Mouse (Mus musculus) splenic B cell, adult 2 months (primary cell): ENCODE measurements at regions not wholly inside any gene's neighbourhood (a gene's known extent, or its start where the extent isn't known, plus 50 kb on each side); places are given as distances from the start of the nearest gene placed in this dataset.
"Not testable (repeated sequence)": the region's sequence is repeated elsewhere in the genome, so short reads cannot be mapped to it uniquely, and the experiment has no call there.

Experiments used
- DNase-seq: peaks from one replicate; pipeline ENCODE4 v3.0.0-alpha.2; 2011; ENCODE audit warnings: low read depth, low spot score
- H3K27me3 ChIP-seq: 2 replicates; pipeline ENCODE4 v1.6.1; 2012; ENCODE audit warnings: mild to moderate bottlenecking, low read length, moderate library complexity, mixed read lengths; ENCODE audit not compliant: control insufficient read depth, poor library complexity, insufficient read depth, severe bottlenecking
- H3K36me3 ChIP-seq: 2 replicates; pipeline ENCODE4 v1.6.1; 2012; ENCODE audit warnings: mild to moderate bottlenecking, low read length, moderate library complexity, mixed read lengths; ENCODE audit not compliant: control insufficient read depth, poor library complexity, insufficient read depth, severe bottlenecking

DNA sequence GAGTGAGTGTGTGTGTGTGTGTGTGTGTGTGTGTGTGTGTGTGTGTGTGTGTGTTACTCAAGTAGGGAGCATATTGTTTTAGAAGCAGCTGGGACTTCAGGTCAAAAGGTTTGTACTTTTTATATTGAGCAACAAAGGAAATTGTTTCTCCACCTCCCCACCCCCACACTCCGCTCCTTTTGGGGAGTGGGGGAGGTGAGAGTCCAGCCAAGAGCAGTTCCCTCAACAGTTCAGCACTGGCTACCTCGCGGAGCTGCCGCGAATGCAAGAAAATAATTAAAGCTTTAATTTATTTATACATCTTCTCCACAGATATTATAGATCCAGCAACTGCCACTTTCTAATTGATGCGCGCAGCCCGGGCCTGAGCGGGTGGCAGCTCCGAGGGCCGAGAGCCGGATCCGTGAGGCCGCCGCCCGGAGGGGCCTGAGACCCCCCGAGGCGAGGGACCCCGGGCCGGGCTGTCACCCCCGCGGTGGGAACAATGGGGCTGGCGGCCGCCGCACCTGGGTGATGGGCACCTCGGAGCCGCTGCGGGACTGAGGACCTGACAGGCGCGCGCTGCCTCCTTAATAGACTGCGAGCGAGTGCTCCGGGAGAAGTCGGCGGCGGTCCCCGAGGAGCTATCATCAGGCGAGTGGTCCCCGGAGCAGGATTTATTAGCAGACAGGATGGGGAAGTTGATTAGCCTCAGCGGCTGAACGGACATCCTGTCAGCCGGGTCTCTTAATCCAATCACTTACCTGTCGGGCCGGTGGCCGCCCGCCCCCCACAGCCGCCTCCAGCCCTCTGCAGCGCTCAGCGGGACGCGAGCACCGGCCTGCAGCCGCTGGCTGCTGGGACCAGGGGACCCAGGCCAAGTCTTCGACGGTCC, 124.4 kb downstream of the Melk start:
- peaks cover 4% of the 10 kb centered on the region for H3K27me3 ChIP-seq
- no peaks in the 10 kb centered on the region for H3K36me3 ChIP-seq
- peak; percentile 25 for DNase-seq

DNA sequence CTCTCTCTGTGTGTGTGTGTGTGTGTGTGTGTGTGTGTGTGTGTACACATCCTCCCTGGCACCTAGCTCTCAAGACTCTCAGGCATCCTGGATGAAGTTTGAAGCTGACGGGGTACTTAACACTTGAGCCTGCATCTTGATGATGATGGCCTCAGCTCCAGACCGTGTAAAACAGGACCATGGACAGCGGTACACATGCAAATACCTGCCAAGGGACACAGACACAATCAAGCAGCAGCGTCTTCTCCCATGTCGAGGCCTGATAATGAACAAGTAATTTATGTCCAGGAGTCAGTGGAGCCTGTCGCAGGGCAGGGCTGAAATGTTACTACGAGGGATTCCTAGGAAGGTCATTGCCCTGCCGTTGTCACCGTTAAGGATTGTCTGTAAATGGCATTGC, 133.9 kb downstream of the Melk start:
- DNase-seq, result peak; percentile 24
- Histone ChIP-seq H3K36me3 (no peaks in the 10 kb centered on the region), H3K27me3 (no peaks in the 10 kb centered on the region)

DNA sequence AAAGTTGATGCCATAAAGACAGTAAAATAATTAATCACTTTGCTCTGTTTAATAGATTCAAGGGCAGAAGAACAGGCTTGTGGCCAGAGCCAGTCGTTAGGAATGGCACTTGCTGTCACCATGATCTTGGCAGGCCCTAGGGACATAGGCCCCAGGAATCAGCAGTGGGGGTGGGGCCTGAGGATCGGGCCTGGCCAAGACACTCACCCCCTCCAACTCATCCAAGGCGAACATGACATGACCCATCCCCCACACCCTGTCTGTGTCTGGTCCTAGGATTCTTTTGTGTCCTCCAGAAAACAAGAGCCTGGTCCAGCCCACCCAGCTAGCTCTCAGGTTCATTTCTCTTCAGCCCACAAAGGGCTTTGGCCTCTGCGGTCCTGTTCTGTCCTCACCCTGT, 144.8 kb downstream of the Melk start:
- no peaks in the 10 kb centered on the region; the same call in 1 of the 2 replicates for H3K36me3 ChIP-seq
- H3K27me3 ChIP-seq, result no peaks in the 10 kb centered on the region
- no peak for DNase-seq

DNA sequence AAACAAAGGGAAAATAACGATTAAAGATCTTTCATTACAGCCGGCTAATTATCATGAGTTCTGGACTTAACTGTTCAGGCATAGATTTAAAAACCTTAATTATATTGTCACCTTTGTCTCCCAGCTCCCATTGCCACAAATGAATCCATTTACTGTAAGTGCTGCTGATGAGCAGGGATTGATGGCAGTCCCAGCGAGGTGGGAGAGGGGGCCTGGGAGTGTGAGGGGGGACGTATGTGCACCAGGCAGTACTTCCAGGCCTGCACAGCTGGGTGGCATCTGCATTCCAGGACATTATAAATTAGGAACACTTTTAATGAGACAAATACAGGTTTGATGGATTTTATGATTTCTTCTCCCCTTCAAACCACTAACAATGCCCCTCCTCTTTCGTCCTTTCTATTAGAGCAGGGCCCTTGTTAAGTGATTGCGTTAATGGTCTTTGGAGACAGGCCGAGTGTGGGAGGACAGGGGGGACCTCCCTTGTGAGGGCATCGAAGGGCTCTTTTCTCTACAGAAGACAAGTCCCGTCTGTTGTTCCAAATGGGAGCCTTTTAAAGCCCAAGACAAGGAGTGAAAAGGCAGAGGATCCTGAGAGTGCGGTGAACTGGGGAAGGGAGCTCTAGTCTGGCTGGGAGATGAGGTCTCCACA, 150.3 kb downstream of the Melk start:
- Histone ChIP-seq H3K36me3 (no peaks in the 10 kb centered on the region; the same call in 1 of the 2 replicates), H3K27me3 (no peaks in the 10 kb centered on the region)
- DNase-seq, result no peak

DNA sequence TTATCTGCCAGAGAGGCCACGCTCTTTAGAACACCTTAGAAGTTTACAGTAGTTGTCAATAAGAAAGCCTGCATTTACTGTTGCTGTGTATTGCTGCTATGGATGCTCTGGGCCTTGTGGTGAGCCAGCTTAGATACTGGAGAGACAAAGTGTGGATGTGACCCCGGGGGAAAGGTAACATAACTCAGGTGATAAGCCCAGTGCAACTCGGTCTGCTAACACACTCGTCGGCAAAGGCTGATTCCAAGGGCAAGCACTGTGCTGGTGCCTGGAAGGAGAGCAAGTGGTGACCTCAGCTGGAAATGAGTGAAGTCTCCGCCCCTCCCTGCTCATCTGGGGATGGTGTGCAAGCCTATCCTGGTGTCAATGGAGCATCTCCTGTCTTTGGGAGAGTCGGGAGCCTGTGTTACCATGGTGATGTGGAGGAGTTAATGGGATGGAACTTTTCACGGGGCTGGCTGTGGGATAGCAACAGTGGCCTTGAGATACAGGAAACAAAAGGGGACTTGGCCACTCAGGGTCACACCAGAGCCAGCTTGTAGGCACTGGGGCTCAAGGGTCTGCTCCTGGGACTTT, 151.5 kb downstream of the Melk start:
- Histone ChIP-seq H3K27me3 (no peaks in the 10 kb centered on the region), H3K36me3 (no peaks in the 10 kb centered on the region; the same call in 1 of the 2 replicates)
- no peak for DNase-seq

DNA sequence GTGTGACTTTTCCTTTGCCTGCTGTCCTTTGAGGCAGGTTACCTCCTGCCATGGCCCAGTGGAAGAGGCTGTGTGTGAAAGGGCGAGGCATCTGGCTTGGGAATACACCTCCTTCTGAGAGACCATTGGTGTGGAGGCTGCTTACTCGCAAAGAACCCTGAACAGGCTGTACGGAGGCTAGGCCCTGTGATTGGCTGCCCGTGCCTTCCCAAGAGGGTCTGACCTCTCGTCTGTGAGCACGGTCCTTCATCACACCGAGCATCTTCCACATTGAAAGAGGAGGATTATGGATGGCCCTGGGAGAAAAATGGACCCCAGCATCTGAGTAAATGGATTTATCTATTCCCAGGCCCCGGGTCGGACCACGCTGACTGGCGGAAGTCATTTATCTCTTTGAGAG, 152.9 kb downstream of the Melk start:
- Histone ChIP-seq H3K27me3 (no peaks in the 10 kb centered on the region), H3K36me3 (no peaks in the 10 kb centered on the region; the same call in 1 of the 2 replicates)
- no peak for DNase-seq

DNA sequence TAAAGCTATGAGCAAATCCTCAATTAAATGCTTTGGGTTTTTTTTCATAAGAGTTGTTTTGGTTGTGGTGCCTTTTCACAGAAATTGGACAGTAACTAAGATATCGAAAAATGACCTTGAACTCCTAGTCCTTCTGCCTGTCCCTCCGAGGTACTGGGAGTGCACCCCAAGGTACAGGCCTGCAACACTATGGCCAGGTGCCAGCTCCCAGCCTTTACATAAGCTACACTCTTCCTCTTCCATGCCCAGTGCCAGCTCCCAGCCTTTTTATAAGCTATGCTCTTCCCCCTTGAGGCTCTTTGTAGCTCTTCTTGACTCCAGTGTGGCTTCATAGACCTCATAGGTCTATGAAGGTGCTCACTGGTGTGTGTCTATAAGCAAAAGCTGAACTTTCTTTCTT, 155.2 kb downstream of the Melk start:
- no peaks in the 10 kb centered on the region for H3K27me3 ChIP-seq
- H3K36me3 ChIP-seq, result no peaks in the 10 kb centered on the region
- no peak for DNase-seq

DNA sequence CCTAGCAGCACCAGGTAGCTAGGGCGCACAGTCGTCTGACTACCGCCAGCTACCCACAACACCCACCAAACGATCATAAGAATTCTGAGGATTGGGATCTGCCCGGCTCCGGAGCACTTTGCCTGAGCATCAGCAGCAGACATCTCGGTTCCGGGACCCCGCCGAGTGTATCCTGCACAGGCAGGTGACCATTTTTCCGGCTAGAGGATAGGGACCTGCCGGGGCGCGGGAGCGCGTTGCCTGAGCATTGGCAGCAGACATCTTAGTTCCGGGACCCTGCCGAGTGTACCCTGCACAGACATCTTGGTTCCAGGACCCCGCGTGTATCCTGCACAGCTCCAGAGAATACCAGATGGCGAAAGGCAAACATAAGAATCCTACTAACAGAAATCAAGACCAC, 172.8 kb downstream of the Melk start:
- not testable (repeated sequence) for H3K36me3 ChIP-seq, H3K27me3 ChIP-seq, DNase-seq
